17 mouse cellular contexts compared by ENCODE assay signal in genomic region chr17:85374834-85375176, GRCm38 (mm10).
DNase-seq lines count a peak whose midpoint lies in the region; ATAC-seq and TF ChIP-seq lines count a peak whose summit lies in the region.
"Had no signal": no experiment of that assay in that cellular context is flagged by ENCODE, and none has a peak within 500 bp of the region (broad histone marks: within the 10 kb centered on the region; RNA-seq: fewer than 3 reads in every experiment).

No protein-coding gene starts in this region.

- dilution Hi-C loops in CH12.LX (cut with MboI; ENCODE audit: extremely low pct_ligation_motif_present, extremely low pct_unique_long_range_greater_than_20kb, low sequenced_read_pairs): no loop called here

- H3K4me1 ChIP-seq in limb, embryonic 12.5 days (replicated peaks): peaks cover 20% of the 10 kb centered on the region
- no peaks in the 10 kb centered on the region for H3K4me1 ChIP-seq in limb, embryonic 10.5 days
- H3K4me1 ChIP-seq in CH12.LX (ENCODE audit: control insufficient read depth in 1 of 2, insufficient read depth in 2 of 2): peaks cover 0 to 11% of the 10 kb centered on the region in 2 experiments; a peak in 2 of 4 replicates
- H3K4me1 ChIP-seq in embryonic facial prominence, embryonic 14.5 days (ENCODE audit: control insufficient read depth, insufficient read depth, low read length): peaks cover 24% of the 10 kb centered on the region

- no peak for TF ChIP-seq POLR2A in CH12.LX (IDR thresholded peaks at IDR 0.05; ENCODE audit: low read depth, low read length)

- no peak for TF ChIP-seq RAD21 in CH12.LX (IDR thresholded peaks at IDR 0.05; ENCODE audit: low read depth, low read length)

- TF ChIP-seq EP300 in CH12.LX (IDR thresholded peaks at IDR 0.05; ENCODE audit: low read length): no peak

- H3K27me3 ChIP-seq in limb, embryonic 12.5 days: no peaks in the 10 kb centered on the region
- H3K27me3 ChIP-seq in limb, embryonic 10.5 days (ENCODE audit: low read depth, poor library complexity, severe bottlenecking): no peaks in the 10 kb centered on the region
- no peaks in the 10 kb centered on the region for H3K27me3 ChIP-seq in CH12.LX (replicated peaks)
- 0 out of 2 replicates have a peak, but pooled peaks cover 3% of the 10 kb centered on the region for H3K27me3 ChIP-seq in embryonic facial prominence, embryonic 14.5 days (replicated peaks; ENCODE audit: control insufficient read depth, insufficient read depth, low read length)

- 0 out of 2 replicates have a peak overlapping the region, but pooled peaks have one; percentile 2 for H3K27ac ChIP-seq in limb, embryonic 12.5 days
- H3K27ac ChIP-seq in limb, embryonic 10.5 days: no peak overlapping the region
- H3K27ac ChIP-seq in CH12.LX (ENCODE audit: insufficient read depth, low read depth): no peak overlapping the region
- H3K27ac ChIP-seq in embryonic facial prominence, embryonic 14.5 days (replicated peaks; ENCODE audit: low read depth, low read length): no peak overlapping the region
- H3K27ac ChIP-seq: hindbrain, embryonic 13.5 days had no signal

- in situ Hi-C loops in CH12.LX (cut with MboI; ENCODE audit: low pct_ligation_motif_present, low pct_unique_long_range_greater_than_20kb, low sequenced_read_pairs): no loop called here

- no peaks in the 10 kb centered on the region for H3K36me3 ChIP-seq in limb, embryonic 12.5 days
- H3K36me3 ChIP-seq in limb, embryonic 10.5 days: no peaks in the 10 kb centered on the region
- H3K36me3 ChIP-seq in CH12.LX (replicated peaks in 1 of 2; ENCODE audit: control insufficient read depth in 1 of 2, insufficient read depth in 1 of 2, low read length in 1 of 2): no peaks in the 10 kb centered on the region
- H3K36me3 ChIP-seq in embryonic facial prominence, embryonic 14.5 days (ENCODE audit: control insufficient read depth, insufficient read depth, low read length): no peaks in the 10 kb centered on the region
- H3K36me3 ChIP-seq: hindbrain, embryonic 13.5 days had no signal

- no peak overlapping the region for H3K4me2 ChIP-seq in limb, embryonic 12.5 days
- peak overlapping the region; percentile 57 for H3K4me2 ChIP-seq in CH12.LX (ENCODE audit: insufficient read depth, low read depth, poor library complexity, severe bottlenecking)
- H3K4me2 ChIP-seq in embryonic facial prominence, embryonic 14.5 days (ENCODE audit: low read depth, low read length): peak overlapping the region; percentile 18
- H3K4me2 ChIP-seq: hindbrain, embryonic 13.5 days had no signal

- H3K9me3 ChIP-seq in limb, embryonic 12.5 days: no peaks in the 10 kb centered on the region
- no peaks in the 10 kb centered on the region for H3K9me3 ChIP-seq in limb, embryonic 10.5 days (replicated peaks)
- no peaks in the 10 kb centered on the region for H3K9me3 ChIP-seq in CH12.LX (replicated peaks; ENCODE audit: low read length)
- no peaks in the 10 kb centered on the region for H3K9me3 ChIP-seq in embryonic facial prominence, embryonic 14.5 days (ENCODE audit: control insufficient read depth, low read length)
- H3K9me3 ChIP-seq: hindbrain, embryonic 13.5 days had no signal

- TF ChIP-seq CTCF in CH12.LX (conservative IDR thresholded peaks at IDR 0.05 in 1 of 2, IDR thresholded peaks at IDR 0.05 in 1 of 2; ENCODE audit: low read depth in 2 of 2, low read length in 2 of 2): no peak

- H3K9ac ChIP-seq in limb, embryonic 12.5 days (replicated peaks): no peak overlapping the region
- H3K9ac ChIP-seq in CH12.LX (ENCODE audit: insufficient read depth, low read depth): no peak overlapping the region
- no peak overlapping the region for H3K9ac ChIP-seq in embryonic facial prominence, embryonic 14.5 days (ENCODE audit: low read depth, low read length)
- H3K9ac ChIP-seq: hindbrain, embryonic 13.5 days had no signal

- H3K4me3 ChIP-seq in limb, embryonic 12.5 days (replicated peaks): no peak overlapping the region
- no peak overlapping the region for H3K4me3 ChIP-seq in limb, embryonic 10.5 days
- peak overlapping the region in 1 of 3 experiments; percentile 44 for H3K4me3 ChIP-seq in CH12.LX (replicated peaks in 1 of 3; ENCODE audit: low read depth in 2 of 3, low read length in 2 of 3, poor library complexity in 1 of 3)
- no peak overlapping the region for H3K4me3 ChIP-seq in embryonic facial prominence, embryonic 14.5 days (ENCODE audit: low read depth, low read length)
- H3K4me3 ChIP-seq: hindbrain, embryonic 13.5 days had no signal

- WGBS in limb, embryonic 12.5 days: 60% methylated on average over 8 of the region's 8 CpGs
- WGBS in limb, embryonic 10.5 days: 81% methylated on average over 8 of the region's 8 CpGs
- 32% methylated on average over 8 of the region's 8 CpGs for WGBS in embryonic facial prominence, embryonic 14.5 days

- no peak for ATAC-seq in limb, embryonic 12.5 days (ENCODE audit: insufficient number of reproducible peaks, insufficient read depth, low FRiP score, low TSS enrichment, low read depth)
- no peak for ATAC-seq in embryonic facial prominence, embryonic 14.5 days (ENCODE audit: low read depth)
- ATAC-seq in activated CD4-positive, CD25-positive, alpha-beta regulatory T cell, adult 4 months: no peak
- ATAC-seq: forebrain, embryonic 16.5 days; lung, postnatal 0 days had no signal

- H3K79me2 ChIP-seq in CH12.LX (replicated peaks; ENCODE audit: control insufficient read depth, extremely low read depth, insufficient read depth, poor library complexity, severe bottlenecking): no peaks in the 10 kb centered on the region

- peak; percentile 84 for DNase-seq in heart, adult 11 months
- DNase-seq in heart, postnatal 4 days: no peak
- DNase-seq in limb, embryonic 10.5 days (ENCODE audit: low spot score): no peak
- DNase-seq in CH12.LX (ENCODE audit: extremely low read depth): no peak
- no peak for DNase-seq in embryonic facial prominence, embryonic 14.5 days (ENCODE audit: low spot score)
- no peak for DNase-seq in cerebellum, postnatal 36 days
- DNase-seq: adrenal gland, postnatal 36 days; cerebellum, adult 9-10 months; kidney, adult 9 months; kidney, postnatal 36 days; right cerebral cortex, postnatal 4 days; thymus, postnatal 36 days had no signal

TF ChIP-seq in CH12.LX, 34 proteins besides CTCF, POLR2A, EP300 and RAD21:
- TF ChIP-seq CHD1 (IDR thresholded peaks at IDR 0.05; ENCODE audit: low read depth, low read length): no peak
- no peak for TF ChIP-seq IRF4 (IDR thresholded peaks at IDR 0.05; ENCODE audit: low read depth, low read length)
- TF ChIP-seq TBP (conservative IDR thresholded peaks at IDR 0.05; ENCODE audit: low read depth, low read length): no peak
TF ChIP-seq in CH12.LX: peak in this region for 0.
